Mouse (Mus musculus): Measurements from ENCODE around the gene Rps15a. TPM values are rescaled to one million over a fixed set of nuclear protein-coding genes. Genes with fewer than 3 reads are reported as not detected.

Gene Rps15a
- polyA plus RNA-seq, 1 experiment = 1,086 TPM

- TF ChIP-seq CTCF (IDR thresholded peaks at IDR 0.05; ENCODE audit: low read depth, low read length) (no peak), POLR2A (IDR thresholded peaks at IDR 0.05; ENCODE audit: borderline replicate concordance, low read depth, low read length) (no peak)
- H3K4me3 ChIP-seq (ENCODE audit: insufficient read depth, low read length) = no peak overlapping the region
- H3K4me1 ChIP-seq (ENCODE audit: control insufficient read depth, insufficient read depth, low read length) = peaks cover 35% of the 10 kb centered on the region
- H3K27ac ChIP-seq (ENCODE audit: insufficient read depth, low read depth, low read length) = peak overlapping the region; percentile 50
These were observed 1.7 kb upstream of the Rps15a start for GRCm38 (mm10) chr7:118117539-118118210.

GRCm38 (mm10) chr7:118116787-118117538, 975 bp upstream of the Rps15a start:
- peak overlapping the region; percentile 63; the same call in 1 of the 2 replicates for H3K4me3 ChIP-seq (ENCODE audit: insufficient read depth, low read length)
- H3K27ac ChIP-seq (ENCODE audit: insufficient read depth, low read depth, low read length) = peak overlapping the region; percentile 50
- peaks cover 40% of the 10 kb centered on the region for H3K4me1 ChIP-seq (ENCODE audit: control insufficient read depth, insufficient read depth, low read length)
- no peak for TF ChIP-seq POLR2A (IDR thresholded peaks at IDR 0.05; ENCODE audit: borderline replicate concordance, low read depth, low read length)
- TF ChIP-seq CTCF (IDR thresholded peaks at IDR 0.05; ENCODE audit: low read depth, low read length) = no peak

- Histone ChIP-seq H3K4me1 (ENCODE audit: control insufficient read depth, insufficient read depth, low read length) (peaks cover 51% of the 10 kb centered on the region), H3K4me3 (ENCODE audit: insufficient read depth, low read length) (peak overlapping the region; percentile 83), H3K27ac (ENCODE audit: insufficient read depth, low read depth, low read length) (peak overlapping the region; percentile 78)
- TF ChIP-seq CTCF (IDR thresholded peaks at IDR 0.05; ENCODE audit: low read depth, low read length) (no peak), POLR2A (IDR thresholded peaks at IDR 0.05; ENCODE audit: borderline replicate concordance, low read depth, low read length) (no peak)
These were observed 483 bp downstream of the Rps15a start for GRCm38 (mm10) chr7:118115533-118115876.

- no peak for TF ChIP-seq POLR2A (IDR thresholded peaks at IDR 0.05; ENCODE audit: borderline replicate concordance, low read depth, low read length)
- Histone ChIP-seq H3K4me3 (ENCODE audit: insufficient read depth, low read length) (peak overlapping the region; percentile 83), H3K27ac (ENCODE audit: insufficient read depth, low read depth, low read length) (no peak overlapping the region), H3K4me1 (ENCODE audit: control insufficient read depth, insufficient read depth, low read length) (peaks cover 42% of the 10 kb centered on the region)
These were observed 2.3 kb downstream of the Rps15a start for GRCm38 (mm10) chr7:118113541-118114297.

- H3K27ac ChIP-seq (ENCODE audit: insufficient read depth, low read depth, low read length) = no peak overlapping the region
- H3K4me3 ChIP-seq (ENCODE audit: insufficient read depth, low read length) = peak overlapping the region; percentile 22
- peaks cover 44% of the 10 kb centered on the region for H3K4me1 ChIP-seq (ENCODE audit: control insufficient read depth, insufficient read depth, low read length)
- TF ChIP-seq CTCF (IDR thresholded peaks at IDR 0.05; ENCODE audit: low read depth, low read length) = no peak
- no peak for TF ChIP-seq POLR2A (IDR thresholded peaks at IDR 0.05; ENCODE audit: borderline replicate concordance, low read depth, low read length)
These were observed 4.9 kb downstream of the Rps15a start for GRCm38 (mm10) chr7:118111128-118111527.

GRCm38 (mm10) chr7:118107671-118108070, 8.3 kb downstream of the Rps15a start:
- TF ChIP-seq CTCF (IDR thresholded peaks at IDR 0.05; ENCODE audit: low read depth, low read length) = no peak
- TF ChIP-seq POLR2A (IDR thresholded peaks at IDR 0.05; ENCODE audit: borderline replicate concordance, low read depth, low read length) = no peak
- Histone ChIP-seq H3K4me1 (ENCODE audit: control insufficient read depth, insufficient read depth, low read length) (peaks cover 54% of the 10 kb centered on the region), H3K27ac (ENCODE audit: insufficient read depth, low read depth, low read length) (no peak overlapping the region), H3K4me3 (ENCODE audit: insufficient read depth, low read length) (no peak overlapping the region)

GRCm38 (mm10) chr7:118104458-118105052, 11.4 kb downstream of the Rps15a start:
- Histone ChIP-seq H3K4me3 (ENCODE audit: insufficient read depth, low read length) (no peak overlapping the region), H3K4me1 (ENCODE audit: control insufficient read depth, insufficient read depth, low read length) (peaks cover 37% of the 10 kb centered on the region), H3K27ac (ENCODE audit: insufficient read depth, low read depth, low read length) (peak overlapping the region; percentile 37)
- TF ChIP-seq POLR2A (IDR thresholded peaks at IDR 0.05; ENCODE audit: borderline replicate concordance, low read depth, low read length) (no peak), CTCF (IDR thresholded peaks at IDR 0.05; ENCODE audit: low read depth, low read length) (no peak)

- Histone ChIP-seq H3K4me3 (ENCODE audit: insufficient read depth, low read length) (no peak overlapping the region), H3K4me1 (ENCODE audit: control insufficient read depth, insufficient read depth, low read length) (peaks cover 34% of the 10 kb centered on the region), H3K27ac (ENCODE audit: insufficient read depth, low read depth, low read length) (peak overlapping the region; percentile 2; the same call in 1 of the 2 replicates)
- TF ChIP-seq CTCF (IDR thresholded peaks at IDR 0.05; ENCODE audit: low read depth, low read length) = no peak
- no peak for TF ChIP-seq POLR2A (IDR thresholded peaks at IDR 0.05; ENCODE audit: borderline replicate concordance, low read depth, low read length)
These were observed 12.3 kb downstream of the Rps15a start for GRCm38 (mm10) chr7:118103462-118104379.

Measured in bone marrow macrophage, adult 2 months (primary cell).